Mouse (Mus musculus): ENCODE results near the gene Mybphl.

DNA sequence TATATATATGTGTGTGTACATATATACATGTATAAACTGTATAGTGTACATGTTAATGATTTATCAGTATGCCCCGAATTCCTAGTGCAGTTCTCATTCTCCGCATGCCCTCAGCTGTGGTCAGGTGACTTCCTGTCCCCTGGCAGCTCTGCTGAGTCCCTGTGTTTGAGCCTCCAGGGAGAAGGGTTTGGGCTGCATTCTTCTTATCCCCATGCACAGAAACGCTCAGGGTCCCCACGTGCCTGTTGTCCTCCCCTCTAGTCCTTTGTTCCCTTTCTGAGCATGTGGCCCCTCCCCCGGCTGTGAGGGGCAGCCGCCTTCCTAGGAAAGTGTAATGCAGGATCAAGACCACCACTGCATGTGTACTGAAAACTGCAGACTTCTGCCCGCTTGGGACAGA lies 3.8 kb upstream of the Mybphl start:
- TF ChIP-seq POLR2A (IDR thresholded peaks at IDR 0.05; ENCODE audit: control insufficient read depth, extremely low read depth, insufficient read depth, low read length, poor library complexity) (no peak), CTCF (IDR thresholded peaks at IDR 0.05; ENCODE audit: borderline replicate concordance, control insufficient read depth, extremely low read depth, insufficient read depth, low read length, poor library complexity) (no peak)
